Mouse (Mus musculus) adrenal gland (tissue): ENCODE results near the gene Ankrd23.

ENCODE experiments used
- intact Hi-C: fragments of 180-260 bp; cut with DNase I; formaldehyde crosslinking; loops from one replicate; pipeline ENCODE4 v1.15.1; 2025

Ankrd23 gene

DNA sequence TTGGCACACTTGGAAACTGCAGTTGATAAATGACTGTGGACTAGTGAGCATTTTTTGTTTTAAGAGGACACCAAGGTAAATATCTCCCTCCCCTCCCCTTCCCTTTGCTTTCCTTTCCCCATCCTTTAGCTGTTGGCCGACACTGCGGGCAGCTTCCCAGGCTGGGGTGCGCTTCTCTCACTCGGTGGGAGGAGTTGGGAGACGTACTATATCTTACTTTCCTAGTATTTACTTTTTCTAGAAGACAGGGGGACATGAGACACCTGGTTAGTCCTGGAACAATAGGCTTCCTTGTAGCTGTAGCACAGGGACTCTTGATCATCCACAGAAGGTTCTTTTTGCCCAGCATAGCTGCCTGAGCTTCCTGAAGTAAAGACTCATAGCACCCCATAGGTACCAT lies 12.6 kb downstream of the Ankrd23 start:
- intact Hi-C loops = no loop called here

DNA sequence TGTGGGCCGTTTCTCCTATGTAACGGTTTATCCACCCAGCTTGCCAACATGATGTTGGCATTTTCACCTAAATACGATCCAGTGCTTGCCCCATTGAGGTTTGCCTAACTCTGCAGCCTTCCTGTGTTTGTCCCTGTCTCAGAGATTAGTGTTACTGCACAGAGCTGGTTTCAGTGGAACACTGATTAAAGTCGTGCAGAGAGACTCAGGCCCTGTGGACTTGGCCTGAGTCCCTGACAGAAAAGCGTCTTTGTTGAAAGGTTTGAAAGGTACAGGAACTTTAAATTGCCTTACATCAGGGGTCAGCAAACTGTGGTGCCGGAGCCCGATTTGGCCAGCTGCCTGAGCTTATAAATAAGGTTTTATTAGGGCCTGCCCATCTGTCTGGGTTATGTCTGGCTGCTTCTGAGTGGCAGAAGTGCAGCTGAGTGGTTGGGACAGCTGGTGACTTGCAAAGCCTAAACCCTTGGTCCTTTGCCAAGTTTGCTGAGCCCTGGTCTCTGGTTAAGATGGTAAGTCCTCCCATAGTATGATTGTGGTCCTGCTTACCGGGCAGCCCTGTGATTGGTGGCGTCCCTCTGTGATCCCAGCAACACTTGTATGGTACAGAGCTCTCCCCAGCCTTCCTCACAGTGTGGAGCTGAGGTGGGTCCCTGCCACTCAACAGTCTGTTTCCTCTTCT lies 13.2 kb downstream of the Ankrd23 start:
- intact Hi-C loops = no loop called here

DNA sequence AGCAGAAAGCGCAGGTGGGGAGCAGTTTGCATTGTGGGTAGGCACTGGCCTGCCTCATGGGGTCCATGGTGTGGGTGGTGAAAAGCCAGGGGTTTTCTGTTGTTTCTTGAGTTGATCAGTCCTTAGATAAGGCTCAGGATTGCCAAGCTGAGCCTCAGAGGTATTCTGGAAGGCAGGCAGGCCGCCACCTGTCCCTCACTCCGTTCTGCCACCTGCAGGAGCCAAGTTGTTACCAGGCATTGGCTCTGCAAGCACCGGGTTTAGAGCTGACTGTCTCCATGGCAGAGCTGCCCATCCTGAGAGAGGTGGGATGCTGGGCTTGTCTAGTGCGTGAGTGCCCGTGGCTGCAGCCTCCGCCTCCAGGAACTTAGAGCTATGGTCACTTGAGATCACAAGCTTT lies 14.5 kb downstream of the Ankrd23 start:
- intact Hi-C loops = no loop called here

DNA sequence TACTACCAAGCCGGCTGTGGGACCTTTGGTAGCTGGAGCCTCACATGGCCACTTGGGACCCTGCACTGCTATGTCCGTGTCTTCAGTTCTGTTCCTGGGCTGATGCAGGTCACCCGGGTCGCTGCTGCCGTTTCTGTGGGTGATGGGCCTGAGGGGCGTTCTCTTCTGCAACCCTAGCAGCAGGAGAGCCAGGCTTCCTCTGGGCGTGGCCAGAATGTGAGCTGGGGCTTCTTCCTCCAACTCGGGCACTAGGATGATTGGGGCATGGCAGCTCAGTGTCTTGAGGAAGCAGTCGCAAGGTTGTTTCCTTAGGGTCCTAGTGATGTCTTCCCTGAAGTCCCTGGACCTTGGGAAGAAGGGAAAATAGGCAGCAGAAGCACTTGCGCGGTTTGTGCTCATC lies 17.1 kb downstream of the Ankrd23 start:
- intact Hi-C loops = no loop called here

DNA sequence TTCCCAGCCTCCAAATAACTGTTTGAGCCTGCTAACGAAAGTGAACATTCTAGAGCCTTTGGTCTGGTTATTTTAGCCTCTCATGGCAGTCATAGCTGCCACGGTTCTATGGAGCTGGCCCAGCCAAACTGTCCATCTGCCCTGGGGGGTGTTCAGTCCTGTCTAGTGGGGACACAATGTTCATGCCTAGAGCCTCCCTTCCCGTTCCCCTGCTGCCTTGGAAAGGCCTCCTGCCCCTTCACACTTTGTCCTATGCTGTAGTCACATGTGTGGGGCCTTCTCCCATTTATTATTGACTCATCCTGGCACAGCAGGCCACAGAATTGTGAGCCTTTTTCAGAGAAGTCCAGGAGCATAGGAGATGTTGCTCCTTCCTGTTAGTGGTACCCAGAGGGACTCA lies 18.4 kb downstream of the Ankrd23 start:
- intact Hi-C loops = no loop called here

DNA sequence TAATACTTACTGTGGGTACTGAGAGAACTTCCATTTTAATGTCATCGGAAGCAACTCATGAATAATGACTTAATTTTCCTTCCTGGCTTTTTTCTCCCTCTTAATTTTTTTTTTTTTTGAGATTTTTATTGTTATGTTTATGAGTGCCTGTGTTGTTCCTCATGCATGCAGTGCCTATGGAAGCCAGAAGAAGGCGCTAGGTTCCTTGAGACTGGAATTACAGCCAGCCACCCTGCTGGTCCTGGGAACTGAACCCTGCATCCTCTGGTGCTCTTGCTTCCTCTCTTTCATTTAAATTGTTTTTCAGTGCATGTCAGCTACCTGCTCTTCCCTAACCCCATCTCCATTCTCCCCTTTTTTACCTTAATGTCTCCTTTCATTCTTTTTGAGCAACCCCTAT lies 23.0 kb downstream of the Ankrd23 start:
- intact Hi-C loops = loop anchor here (2.0 kb wide), 1 partner anchor 25 kb away; the partner anchor contains the start of gene Gm42417

DNA sequence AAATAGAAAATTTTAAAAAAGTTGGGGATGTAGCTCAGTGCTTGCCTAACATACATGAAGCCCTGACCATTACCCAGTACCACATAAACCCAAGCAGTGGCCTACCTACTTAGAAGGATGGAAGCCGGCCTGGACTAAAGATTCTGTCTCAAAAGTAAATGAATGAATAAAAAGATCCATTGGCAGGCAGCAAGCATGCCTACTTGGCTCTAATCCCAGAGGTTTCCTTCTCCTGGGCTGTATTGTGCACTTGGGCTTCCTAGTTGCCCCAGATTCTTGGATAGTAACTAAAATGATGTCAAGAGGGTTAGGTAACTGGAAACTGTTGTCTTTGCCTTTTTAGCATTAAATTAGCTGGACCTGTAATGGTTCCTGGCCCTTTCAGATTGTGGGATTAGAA lies 23.4 kb downstream of the Ankrd23 start:
- intact Hi-C loops = loop anchor here (2.0 kb wide), 1 partner anchor 25 kb away; the partner anchor contains the start of gene Gm42417

DNA sequence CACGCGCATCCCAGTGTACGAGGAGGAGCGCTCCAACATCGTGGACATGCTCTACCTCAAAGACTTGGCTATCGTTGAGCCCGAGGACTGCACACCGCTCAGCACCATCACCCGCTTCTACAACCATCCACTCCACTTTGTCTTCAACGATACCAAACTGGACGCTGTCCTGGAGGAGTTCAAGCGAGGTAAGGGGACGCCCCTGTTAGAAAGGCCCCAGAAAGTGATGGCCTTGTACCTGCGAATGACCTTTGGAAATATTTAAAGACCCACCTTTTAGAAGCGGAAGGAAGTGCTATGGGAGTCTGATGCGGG lies 23.8 kb downstream of the Ankrd23 start:
- intact Hi-C loops = loop anchor here (2.0 kb wide), 1 partner anchor 26 kb away; the partner anchor contains the start of gene Gm42417

DNA sequence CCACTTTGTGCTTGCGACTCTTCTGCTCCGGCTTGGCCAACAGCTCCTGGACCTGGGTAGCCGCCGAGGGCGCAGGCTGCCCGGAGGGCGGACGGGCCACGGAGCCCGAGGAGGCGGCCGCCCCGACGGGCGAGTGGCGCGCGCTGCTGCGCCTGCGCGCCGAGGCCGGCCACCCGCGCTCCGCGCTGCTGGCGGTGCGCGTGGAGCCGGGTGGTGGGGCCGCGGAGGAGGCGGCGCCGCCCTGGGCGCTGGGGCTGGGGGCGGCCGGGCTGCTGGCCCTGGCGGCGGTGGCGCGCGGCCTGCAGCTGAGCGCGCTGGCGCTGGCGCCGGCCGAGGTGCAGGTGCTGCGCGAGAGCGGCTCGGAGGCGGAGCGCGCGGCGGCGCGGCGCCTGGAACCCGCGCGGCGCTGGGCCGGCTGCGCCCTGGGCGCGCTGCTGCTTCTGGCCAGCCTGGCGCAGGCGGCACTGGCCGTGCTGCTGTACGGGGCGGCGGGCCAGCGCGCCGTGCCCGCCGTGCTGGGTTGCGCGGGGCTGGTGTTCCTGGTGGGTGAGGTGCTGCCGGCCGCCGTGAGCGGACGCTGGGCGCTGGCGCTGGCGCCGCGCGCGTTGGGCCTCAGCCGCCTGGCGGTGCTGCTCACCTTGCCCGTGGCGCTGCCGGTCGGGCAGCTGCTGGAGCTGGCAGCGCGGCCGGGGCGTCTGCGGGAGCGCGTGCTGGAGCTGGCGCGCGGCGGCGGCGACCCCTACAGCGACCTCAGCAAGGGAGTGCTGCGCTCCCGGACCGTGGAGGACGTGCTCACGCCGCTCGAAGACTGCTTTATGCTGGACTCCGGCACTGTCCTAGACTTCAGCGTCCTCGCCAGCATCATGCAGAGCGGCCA lies 24.4 kb downstream of the Ankrd23 start:
- intact Hi-C loops = loop anchor here (2.0 kb wide), 1 partner anchor 26 kb away; the partner anchor contains the start of gene Gm42417

DNA sequence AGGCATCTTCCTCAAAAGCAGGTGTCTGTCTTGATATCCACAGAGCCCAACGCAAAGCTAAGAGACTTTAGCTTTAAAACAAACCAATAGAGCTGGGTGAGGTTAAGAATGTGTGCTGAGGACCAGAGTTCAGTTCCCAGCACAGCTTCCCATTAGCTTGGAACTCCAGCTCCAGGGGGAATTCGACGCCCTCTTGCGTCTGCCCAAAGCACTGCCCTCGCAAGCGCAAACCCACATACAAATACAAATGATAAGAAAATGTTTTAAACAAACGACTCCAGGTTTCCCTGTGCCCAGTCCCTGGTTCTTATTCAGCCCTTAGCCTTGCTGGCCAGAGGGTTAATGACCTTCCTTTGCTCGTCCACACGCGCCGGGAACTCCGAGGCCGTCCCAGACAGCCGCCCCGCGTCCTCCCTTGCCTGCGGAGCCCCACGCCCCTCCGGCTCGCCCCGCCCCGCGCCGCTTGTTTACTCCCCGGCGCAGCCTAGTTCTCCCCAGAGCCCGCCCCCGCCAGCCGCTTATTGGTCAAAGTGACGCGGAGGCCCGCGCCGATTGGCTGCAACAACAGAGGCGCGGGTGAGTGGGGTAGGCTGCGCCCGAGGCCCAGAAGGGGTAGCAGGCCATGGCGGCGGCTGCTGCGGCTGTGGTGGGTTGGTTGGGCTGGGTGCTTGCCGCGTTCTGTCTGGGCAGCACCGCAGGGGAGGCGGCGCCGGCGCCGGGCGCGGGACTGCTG lies 25.2 kb downstream of the Ankrd23 start, which contains the start of gene Cnnm3:
TSS of gene Cnnm3 (plus strand) at position 579 of the 733 bp plus-strand sequence.
- intact Hi-C loops = loop anchor here (2.0 kb wide), 1 partner anchor 27 kb away; the partner anchor contains the start of gene Gm42417

DNA sequence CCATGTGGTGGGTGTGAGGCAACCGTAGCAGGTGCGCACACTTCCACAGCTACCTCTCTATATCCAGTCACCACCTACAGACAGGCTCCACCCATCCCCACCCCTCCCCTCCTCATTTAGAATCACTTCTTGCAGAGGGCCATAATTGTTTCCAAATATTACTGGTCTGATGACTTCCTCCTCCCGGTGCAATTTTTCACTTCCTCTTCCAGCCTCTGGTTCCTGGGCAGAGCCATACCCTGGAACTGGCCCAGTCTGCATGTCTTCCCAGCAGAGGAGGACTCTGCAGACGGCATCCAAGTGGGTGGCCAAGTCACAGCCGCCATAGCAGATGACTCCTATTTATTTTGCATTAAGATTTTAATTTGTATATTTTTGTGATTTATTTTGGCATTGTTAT lies 28.4 kb downstream of the Ankrd23 start:
- intact Hi-C loops = no loop called here

DNA sequence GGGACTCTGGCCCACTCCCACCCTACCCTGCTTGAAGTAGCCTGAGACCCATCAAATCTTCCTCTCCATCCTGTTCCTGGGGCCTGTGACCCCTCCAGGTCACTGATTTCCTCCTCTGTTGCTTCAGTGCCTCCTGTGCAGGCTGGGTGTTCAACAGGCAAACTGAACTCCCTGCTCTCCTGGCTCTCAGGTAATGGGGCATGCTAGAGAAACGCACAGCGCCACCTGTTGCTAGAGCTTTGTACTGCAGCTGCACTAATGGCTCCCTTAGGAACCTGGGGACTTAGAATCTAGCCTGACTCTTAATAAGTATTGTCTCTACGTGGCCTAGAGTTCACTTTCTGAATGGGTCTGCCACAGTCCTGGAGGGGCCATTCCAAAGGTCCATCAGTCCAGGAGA lies 35.4 kb downstream of the Ankrd23 start:
- intact Hi-C loops = loop anchor here (5.0 kb wide), 1 partner anchor 174 kb away; no protein-coding TSS in a partner anchor

DNA sequence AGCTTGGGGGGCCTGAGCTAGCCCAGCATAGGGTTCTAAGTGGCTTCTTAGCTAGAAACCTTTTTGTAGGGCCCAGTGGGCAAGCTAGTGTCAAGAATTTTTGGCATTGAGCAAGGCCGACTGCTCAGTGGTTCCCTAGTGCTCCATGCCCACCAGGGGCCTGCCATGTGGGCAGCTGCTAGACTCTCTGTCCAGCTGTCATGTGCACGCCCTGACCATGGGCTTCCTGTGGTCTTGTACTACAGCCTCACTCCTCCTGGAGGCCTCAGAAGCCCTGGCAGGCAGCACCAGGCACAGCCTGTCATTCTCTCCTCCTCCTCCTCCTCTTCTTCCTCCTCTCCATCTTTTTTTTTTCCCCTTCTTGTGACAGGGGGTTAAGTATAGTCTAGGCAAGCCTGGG lies 39.4 kb downstream of the Ankrd23 start:
- intact Hi-C loops = no loop called here

DNA sequence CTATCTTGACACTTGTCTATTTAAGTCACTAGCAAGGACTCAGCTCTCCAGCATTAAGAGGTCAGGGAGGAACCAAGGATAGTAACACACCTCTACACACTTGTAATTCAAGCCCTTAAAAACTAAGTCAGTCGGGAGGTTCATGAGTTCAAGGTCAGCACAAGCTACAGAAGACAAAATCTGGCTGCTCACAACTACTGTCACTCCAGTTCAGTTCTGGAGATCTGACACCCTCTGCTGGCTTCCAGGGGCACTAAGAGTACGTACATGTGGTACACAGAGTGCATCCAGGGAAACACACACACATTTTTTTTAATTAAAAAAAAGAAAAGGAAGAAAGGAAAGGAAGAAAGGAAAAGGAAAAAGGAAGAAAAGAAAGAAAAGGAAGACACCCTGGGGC lies 40.0 kb downstream of the Ankrd23 start:
- intact Hi-C loops = no loop called here

DNA sequence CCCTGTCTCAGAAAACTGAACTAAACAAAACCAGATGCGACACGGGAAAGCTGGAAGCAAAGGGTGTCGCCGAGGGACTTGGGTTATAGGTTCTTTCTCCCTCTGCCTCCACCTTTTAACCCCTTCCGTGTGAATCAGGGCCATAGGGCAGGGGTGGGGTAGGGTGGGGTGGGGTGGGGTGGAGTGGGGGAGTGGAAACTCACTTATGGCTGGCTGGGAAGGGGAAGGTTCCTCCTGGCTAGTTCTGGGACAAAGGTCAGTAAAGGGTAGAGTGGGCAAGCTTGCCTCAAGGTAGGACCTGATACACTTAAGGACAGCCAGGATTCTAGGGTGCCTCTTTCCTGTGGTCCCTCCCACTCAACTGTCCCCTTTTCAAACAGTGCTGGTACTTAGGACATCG lies 43.4 kb downstream of the Ankrd23 start:
- intact Hi-C loops = no loop called here

DNA sequence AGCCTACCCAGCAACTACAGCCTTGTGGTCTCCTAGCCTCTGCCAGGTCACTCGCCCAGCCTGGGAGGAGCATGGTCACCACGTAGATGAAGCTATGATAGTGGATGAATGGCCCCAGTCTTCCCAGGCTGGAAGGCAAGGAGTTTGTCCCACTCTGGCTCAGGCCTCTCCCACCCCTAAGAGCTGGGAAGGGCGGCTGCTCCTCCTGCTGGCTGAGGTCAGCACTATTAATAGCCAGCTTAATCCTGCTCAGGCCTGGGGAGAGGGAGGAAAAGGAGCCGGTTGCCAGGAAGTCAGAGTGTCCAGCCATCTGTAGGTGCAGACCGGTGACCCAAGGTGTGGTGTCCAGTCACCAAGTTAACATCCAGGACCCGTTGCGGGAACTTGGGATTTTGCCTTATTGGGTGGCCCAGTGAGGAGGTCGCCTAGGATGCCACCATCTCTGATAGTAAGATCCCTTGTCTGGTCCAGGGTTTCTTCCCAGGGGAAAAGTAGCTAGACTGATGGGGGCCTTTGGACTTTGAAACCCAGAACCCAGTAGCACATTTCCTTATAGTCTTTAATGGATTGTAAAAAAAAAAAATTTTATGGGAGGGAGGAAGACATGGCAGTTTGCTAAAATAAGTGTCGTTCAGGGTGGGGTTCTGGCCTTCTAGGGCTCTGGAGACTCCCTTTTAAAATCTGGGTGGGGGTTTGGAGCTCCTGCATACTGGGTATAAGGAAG lies 44.1 kb downstream of the Ankrd23 start:
- intact Hi-C loops = no loop called here

DNA sequence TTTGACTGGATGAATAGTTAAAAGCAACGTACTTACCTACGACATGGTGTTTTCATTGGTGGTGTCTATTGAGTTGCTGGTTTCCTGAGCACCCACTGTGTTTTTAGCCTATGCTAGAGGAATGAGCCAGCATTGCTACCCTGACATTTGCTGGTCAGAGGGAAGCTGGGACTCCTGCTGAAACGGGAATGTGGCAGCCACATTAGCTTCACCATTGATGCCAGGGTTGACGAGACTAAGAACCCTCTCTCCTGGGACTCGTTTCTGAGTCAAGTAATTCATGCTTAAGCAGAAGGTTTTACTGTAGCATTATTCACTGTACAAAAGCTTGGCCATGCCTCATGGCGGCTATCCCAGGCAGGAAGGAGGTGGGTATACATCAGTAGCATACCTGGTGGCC lies 47.0 kb downstream of the Ankrd23 start:
- intact Hi-C loops = no loop called here

DNA sequence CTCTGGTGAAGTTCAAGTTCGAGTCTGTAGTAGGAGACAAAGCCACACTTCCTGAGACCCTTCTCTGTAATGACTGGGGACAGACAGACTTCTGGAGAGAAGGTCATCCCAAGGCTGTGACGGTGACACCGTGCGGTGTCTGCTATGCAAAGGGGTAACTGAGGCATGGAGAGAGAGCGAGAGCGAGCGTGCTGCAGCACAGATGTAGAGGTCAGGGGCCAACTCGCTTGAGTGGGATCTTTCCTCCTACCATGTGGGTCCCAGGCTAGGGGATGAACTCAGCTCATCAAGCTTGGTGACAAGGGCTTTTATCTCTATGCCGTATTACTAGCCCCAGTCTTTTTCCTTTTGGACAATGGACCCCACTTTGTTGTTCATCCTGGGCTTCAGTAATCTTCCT lies 49.6 kb downstream of the Ankrd23 start:
- intact Hi-C loops = no loop called here

DNA sequence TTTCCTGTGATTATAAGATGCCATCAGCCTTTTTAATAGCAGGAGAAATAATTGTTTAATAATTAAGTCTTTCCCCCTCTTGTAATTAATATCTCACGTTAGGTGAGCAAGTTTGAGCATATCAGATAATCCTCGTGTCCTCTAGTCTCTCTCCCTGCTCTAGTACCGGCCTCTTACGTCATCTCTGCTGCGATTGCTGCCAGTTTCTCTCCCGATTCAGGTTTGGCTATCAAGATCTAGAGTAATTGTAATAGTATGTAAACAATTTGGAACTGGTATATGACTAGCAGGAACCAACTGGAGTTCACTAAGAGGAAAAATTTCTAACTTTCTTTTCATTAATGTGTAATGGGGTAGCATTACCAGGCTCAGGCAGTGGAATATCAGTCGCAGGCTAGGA lies 51.6 kb downstream of the Ankrd23 start:
- intact Hi-C loops = no loop called here

DNA sequence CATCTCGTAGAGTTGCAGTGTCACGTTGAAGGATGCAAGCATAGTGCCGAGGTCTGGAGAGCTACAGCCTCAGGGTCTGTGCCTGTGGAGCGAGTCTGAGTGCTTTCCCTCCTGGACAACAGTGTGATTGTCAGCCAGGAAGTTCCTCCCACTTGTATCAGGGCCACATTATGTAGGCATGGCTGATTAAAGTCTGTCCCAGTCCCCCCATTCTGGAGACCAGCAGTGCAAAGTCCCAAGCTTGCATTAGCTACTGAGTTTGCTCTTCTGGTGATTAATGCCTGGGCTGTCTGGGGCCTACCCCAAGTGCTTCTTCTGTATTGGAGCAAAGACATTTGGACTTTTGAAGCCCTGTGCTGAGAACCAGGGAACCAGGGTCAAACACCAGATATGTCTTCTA lies 52.9 kb downstream of the Ankrd23 start:
- intact Hi-C loops = no loop called here
